In genomic region chr17:80661896-80662295, GRCm38 (mm10) we compare ENCODE assay signal across 23 mouse cellular contexts.
A peak's percentile ranks its signal among the peaks of the same experiment; 100 is the strongest.
DNase-seq lines count a peak whose midpoint lies in the region; ATAC-seq and TF ChIP-seq lines count a peak whose summit lies in the region.
"Had no signal": no experiment of that assay in that cellular context is flagged by ENCODE, and none has a peak within 500 bp of the region (broad histone marks: within the 10 kb centered on the region; RNA-seq: fewer than 3 reads in every experiment).

No protein-coding gene starts in this region.

- H3K4me1 ChIP-seq in lung, postnatal 0 days (ENCODE audit: insufficient read depth, low read depth, low read length) = no peaks in the 10 kb centered on the region
- no peaks in the 10 kb centered on the region; the same call in 1 of the 2 replicates for H3K4me1 ChIP-seq in lung, adult 2 months (ENCODE audit: control insufficient read depth, insufficient read depth, low read length)

- WGBS in lung, postnatal 0 days = 76% methylated on average over 3 of the region's 3 CpGs
- 53% methylated on average over 3 of the region's 3 CpGs for WGBS in lung, adult 2 months

- no peaks in the 10 kb centered on the region for H3K36me3 ChIP-seq in lung, postnatal 0 days (ENCODE audit: insufficient read depth, low read length)
- H3K36me3 ChIP-seq: embryonic facial prominence, embryonic 13.5 days; forebrain, embryonic 12.5 days; G1E had no signal

- no peak overlapping the region for H3K9ac ChIP-seq in lung, postnatal 0 days (replicated peaks; ENCODE audit: low read depth)
- H3K9ac ChIP-seq: embryonic facial prominence, embryonic 13.5 days; forebrain, embryonic 12.5 days; heart, embryonic 12.5 days had no signal

- DNase-seq in frontal cortex, postnatal 25 days (ENCODE audit: low spot score in 2 of 2) = no peak
- DNase-seq in heart, adult 11 months = peak; percentile 81
- no peak for DNase-seq in heart, adult 8-10 months (ENCODE audit: low spot score)
- DNase-seq in lung, postnatal 0 days (ENCODE audit: low spot score) = peak; percentile 8
- DNase-seq in lung, adult 2 months = no peak
- no peak for DNase-seq in left cerebral cortex, adult 2 months (ENCODE audit: extremely low spot score in 1 of 2, low spot score in 2 of 2)
- DNase-seq: adrenal gland, postnatal 10 days; B cell, adult 2 months; cerebellum, adult 18-20 months; cerebellum, adult 9-11 months; gastrocnemius, postnatal 36 days; heart, adult 2 months had no signal

- no peaks in the 10 kb centered on the region for H3K9me3 ChIP-seq in lung, postnatal 0 days (ENCODE audit: low read length)
- H3K9me3 ChIP-seq: embryonic facial prominence, embryonic 13.5 days; forebrain, embryonic 12.5 days; heart, embryonic 12.5 days; hindbrain, embryonic 10.5 days had no signal

- 0 out of 2 replicates have a peak, but pooled peaks have one; percentile 14 for ATAC-seq in frontal cortex, adult (ENCODE audit: low TSS enrichment)
- ATAC-seq in lung, postnatal 0 days = no peak
- ATAC-seq: CD4-positive, CD25-positive, alpha-beta regulatory T cell, adult 4 months; forebrain, embryonic 16.5 days; hindbrain, embryonic 16.5 days; inflammation-experienced regulatory T-cells, adult 6 months; intestine, postnatal 0 days had no signal

- no peak overlapping the region for H3K4me3 ChIP-seq in lung, postnatal 0 days (ENCODE audit: low read depth, low read length)
- H3K4me3 ChIP-seq in lung, adult 2 months (replicated peaks; ENCODE audit: extremely low read depth, low read depth, low read length) = no peak overlapping the region
- H3K4me3 ChIP-seq in left cerebral cortex, adult 2 months = no peak overlapping the region
- H3K4me3 ChIP-seq: embryonic facial prominence, embryonic 13.5 days; forebrain, embryonic 12.5 days; heart, adult 2 months; heart, embryonic 12.5 days; hindbrain, embryonic 10.5 days had no signal

- H3K27ac ChIP-seq in lung, postnatal 0 days (ENCODE audit: low read length) = no peak overlapping the region
- H3K27ac ChIP-seq in left cerebral cortex, adult 2 months = no peak overlapping the region
- H3K27ac ChIP-seq: embryonic facial prominence, embryonic 13.5 days; heart, adult 2 months had no signal

- intact Hi-C loops in left cerebral cortex, adult 2 months (cut with DNase I) = no loop called here

- TF ChIP-seq CTCF in lung, postnatal 0 days (IDR thresholded peaks at IDR 0.05) = no peak
- TF ChIP-seq CTCF in lung, adult 2 months (IDR thresholded peaks at IDR 0.05; ENCODE audit: insufficient read depth, low read length) = no peak
- TF ChIP-seq CTCF in left cerebral cortex, adult 2 months (IDR thresholded peaks at IDR 0.05) = no peak

- no peak overlapping the region for H3K4me2 ChIP-seq in lung, postnatal 0 days (replicated peaks; ENCODE audit: low read depth, low read length)
- H3K4me2 ChIP-seq: embryonic facial prominence, embryonic 13.5 days; forebrain, embryonic 12.5 days; heart, embryonic 12.5 days had no signal

- TF ChIP-seq POLR2A in lung, adult 2 months (IDR thresholded peaks at IDR 0.05; ENCODE audit: borderline replicate concordance, extremely low read depth, low read depth, low read length) = no peak

- TF ChIP-seq EP300 in lung, postnatal 0 days (IDR thresholded peaks at IDR 0.05) = no peak

- no peaks in the 10 kb centered on the region for H3K27me3 ChIP-seq in lung, postnatal 0 days (replicated peaks; ENCODE audit: insufficient read depth, low read length)
- H3K27me3 ChIP-seq: embryonic facial prominence, embryonic 13.5 days; forebrain, embryonic 12.5 days; heart, embryonic 12.5 days had no signal

Comparison
In these comparisons a context has a peak if more than half of its experiments do, and no peak if none do; other contexts are left out.
1. DNase-seq: peak in heart, adult 11 months (single experiment) and lung, postnatal 0 days (single experiment); none in frontal cortex, postnatal 25 days (0 of 2), heart, adult 8-10 months (single experiment), lung, adult 2 months (single experiment) and left cerebral cortex, adult 2 months (0 of 2).